Mouse (Mus musculus) myocyte (in vitro differentiated cells): ENCODE results near the gene Pxmp4. TPM values are rescaled to one million over a fixed set of nuclear protein-coding genes. Genes with fewer than 3 reads are reported as not detected.
A peak's percentile ranks its signal among the peaks of the same experiment; 100 is the strongest.

Experiments
- H3K27me3 ChIP-seq: one replicate; pipeline ENCODE4 v1.6.1; 2011; ENCODE audit not compliant: control insufficient read depth, insufficient read depth, insufficient read length
- H3K36me3 ChIP-seq: one replicate; pipeline ENCODE4 v1.6.1; 2011; ENCODE audit not compliant: control insufficient read depth, insufficient read depth
- H3K4me2 ChIP-seq: one replicate; pipeline ENCODE4 v1.6.1; 2011; ENCODE audit warnings: low read depth, control low read depth
- H3K4me3 ChIP-seq: one replicate; pipeline ENCODE4 v1.5.1; 2011; ENCODE audit warnings: mild to moderate bottlenecking, control low read depth, moderate library complexity
- H3K79me2 ChIP-seq: one replicate; pipeline ENCODE4 v1.6.1; 2011; ENCODE audit not compliant: control insufficient read depth, insufficient read depth
- H3ac ChIP-seq: one replicate; pipeline ENCODE4 v1.6.1; 2011; ENCODE audit not compliant: control insufficient read depth, insufficient read length
- CEBPB ChIP-seq: IDR thresholded peaks from 2 replicates; pipeline ENCODE4 v1.6.1; 2011; ENCODE audit warnings: mild to moderate bottlenecking, moderate library complexity; ENCODE audit not compliant: poor library complexity, insufficient read depth, severe bottlenecking
- E2F4 ChIP-seq: IDR thresholded peaks from one replicate; pipeline ENCODE4 v1.6.1; 2011; ENCODE audit warnings: mild to moderate bottlenecking, control low read depth, moderate library complexity; ENCODE audit not compliant: insufficient read depth
- MAX ChIP-seq: IDR thresholded peaks from one replicate; pipeline ENCODE4 v1.6.1; 2011; ENCODE audit warnings: low read depth, mild to moderate bottlenecking, control low read depth
- MYOD1 ChIP-seq, 3 experiments: IDR thresholded peaks; one replicate each; pipeline ENCODE4 v1.6.1; 2011; ENCODE audit warnings: control low read depth in 2 of 3, low read depth in 2 of 3, mild to moderate bottlenecking in 2 of 3, moderate library complexity in 1 of 3; ENCODE audit not compliant: insufficient read length in 2 of 3, control insufficient read depth in 1 of 3
- MYOG ChIP-seq, 3 experiments: IDR thresholded peaks; one replicate each; pipeline ENCODE4 v1.6.1; 2011; ENCODE audit warnings: control low read depth in 2 of 3, low read depth in 2 of 3, mild to moderate bottlenecking in 2 of 3; ENCODE audit not compliant: insufficient read length in 2 of 3, control insufficient read depth in 1 of 3, insufficient read depth in 1 of 3
- POLR2A ChIP-seq: IDR thresholded peaks from one replicate; pipeline ENCODE4 v1.6.1; 2011; ENCODE audit warnings: low read depth, mild to moderate bottlenecking, control low read depth, moderate library complexity; ENCODE audit not compliant: insufficient read length
- POLR2AphosphoS2 ChIP-seq: IDR thresholded peaks from one replicate; pipeline ENCODE4 v1.6.1; 2011; ENCODE audit warnings: low read depth, control low read depth; ENCODE audit not compliant: insufficient read length
- REST ChIP-seq: IDR thresholded peaks from one replicate; pipeline ENCODE4 v1.6.1; 2011; ENCODE audit warnings: mild to moderate bottlenecking, control low read depth, moderate library complexity; ENCODE audit not compliant: insufficient read depth, insufficient read length
- SRF ChIP-seq: IDR thresholded peaks from one replicate; pipeline ENCODE4 v1.6.1; 2011; ENCODE audit warnings: low read depth; ENCODE audit not compliant: control insufficient read depth, insufficient read length
- TCF12 ChIP-seq: IDR thresholded peaks from one replicate; pipeline ENCODE4 v1.6.1; 2011; ENCODE audit warnings: mild to moderate bottlenecking, control low read depth; ENCODE audit not compliant: poor library complexity, insufficient read depth, severe bottlenecking
- TCF3 ChIP-seq: IDR thresholded peaks from one replicate; pipeline ENCODE4 v1.6.1; 2011; ENCODE audit warnings: low read depth, control low read depth; ENCODE audit not compliant: insufficient read length
- USF1 ChIP-seq: IDR thresholded peaks from one replicate; pipeline ENCODE4 v1.6.1; 2011; ENCODE audit warnings: low read depth, mild to moderate bottlenecking, control low read depth, moderate library complexity
- polyA plus RNA-seq: library from polyadenylated mRNA; unstranded; fragments of >200 nt; fragmentation: generic; extraction: Trizol; gene quantifications from one replicate; pipeline ENCODE4 v1.2.1, GENCODE M21; 2012; ENCODE audit warnings: missing spikeins

Pxmp4 gene
- polyA plus RNA-seq, 1 experiment, result 12.5 TPM

DNA sequence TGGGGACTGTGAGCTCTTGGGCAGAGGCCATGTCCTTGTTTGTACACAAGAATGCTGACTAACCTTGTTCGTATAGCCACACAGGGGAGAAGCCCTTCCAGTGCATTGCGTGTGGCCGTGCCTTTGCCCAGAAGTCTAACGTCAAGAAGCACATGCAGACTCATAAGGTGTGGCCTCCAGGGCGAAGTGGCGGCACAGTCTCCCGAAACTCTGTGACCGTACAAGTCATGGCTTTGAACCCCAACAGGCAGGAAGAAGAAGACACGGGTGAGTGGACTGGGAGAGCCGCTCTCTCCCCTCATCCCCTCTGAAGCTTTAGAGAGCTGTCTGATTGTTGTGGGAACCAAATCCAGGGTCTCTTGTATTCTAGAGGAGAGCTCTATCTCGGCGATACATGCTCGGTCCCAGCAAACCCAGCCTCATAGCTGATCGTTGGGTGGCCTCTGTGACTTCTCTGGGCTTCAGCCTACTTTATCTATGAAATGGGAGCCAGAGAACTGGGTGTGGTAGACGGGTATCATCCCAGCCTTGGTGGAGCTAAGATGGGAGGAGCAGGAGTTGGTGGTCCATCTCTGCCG, 28.8 kb upstream of the Pxmp4 start:
- no peak overlapping the region for H3ac ChIP-seq
- H3K4me3 ChIP-seq, result no peak overlapping the region
- no peaks in the 10 kb centered on the region for H3K27me3 ChIP-seq
- H3K4me2 ChIP-seq, result no peak overlapping the region
- TF ChIP-seq MAX (no peak), TCF12 (no peak), TCF3 (no peak), E2F4 (no peak), REST (no peak)
- H3K79me2 ChIP-seq, result no peaks in the 10 kb centered on the region
- H3K36me3 ChIP-seq, result peaks cover 6% of the 10 kb centered on the region

DNA sequence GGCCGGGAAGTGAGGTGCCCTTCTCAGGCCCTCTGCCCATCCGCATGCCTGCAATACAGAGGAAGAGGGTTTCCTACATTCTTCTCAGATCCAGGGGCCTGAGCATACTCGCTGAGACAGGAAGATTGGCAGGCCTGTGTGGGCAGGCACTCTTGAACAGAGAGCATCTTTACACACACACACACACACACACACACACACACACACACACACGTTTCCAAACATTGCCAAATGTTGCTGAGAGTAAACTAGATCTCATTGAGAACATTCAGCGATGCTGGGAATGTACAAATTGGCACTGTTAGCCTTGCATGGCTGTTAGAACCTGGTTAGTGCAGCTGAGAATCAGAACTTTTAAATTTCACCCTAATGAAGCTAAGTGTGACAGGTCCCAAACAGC, 27.0 kb upstream of the Pxmp4 start:
- TF ChIP-seq TCF12 (no peak), E2F4 (no peak), MAX (no peak), SRF (no peak), MYOD1 (IDR thresholded peaks at IDR 0.05; ENCODE audit: control insufficient read depth in 1 of 3, insufficient read length in 2 of 3, low read depth in 2 of 3) (no peak), TCF3 (no peak), CEBPB (no peak), POLR2AphosphoS2 (no peak)
- H3K79me2 ChIP-seq, result no peaks in the 10 kb centered on the region
- no peak overlapping the region for H3K4me3 ChIP-seq
- H3K4me2 ChIP-seq, result no peak overlapping the region
- H3K27me3 ChIP-seq, result no peaks in the 10 kb centered on the region
- H3ac ChIP-seq, result no peak overlapping the region
- H3K36me3 ChIP-seq, result peaks cover 6% of the 10 kb centered on the region

DNA sequence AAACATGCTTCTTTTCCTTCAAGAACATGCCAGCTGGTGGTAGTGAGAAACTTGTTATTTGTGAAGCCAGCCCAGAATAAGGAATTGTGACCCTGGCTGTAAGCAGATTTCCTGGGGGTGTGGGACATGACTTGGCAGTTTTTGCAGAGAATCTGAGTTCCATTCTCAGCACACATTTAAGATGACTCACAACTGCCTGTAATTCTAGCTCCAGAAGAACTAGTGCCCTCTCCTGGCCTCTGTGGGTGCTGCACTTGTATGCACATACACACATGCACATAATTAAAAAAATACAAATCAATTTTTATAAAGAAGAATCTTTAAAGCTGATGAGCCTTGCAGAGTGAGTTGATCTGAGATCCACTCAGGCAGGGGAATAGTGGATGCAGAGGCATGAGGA, 20.6 kb upstream of the Pxmp4 start:
- Histone ChIP-seq H3K4me2 (no peak overlapping the region), H3K79me2 (no peaks in the 10 kb centered on the region), H3K27me3 (no peaks in the 10 kb centered on the region), H3ac (no peak overlapping the region), H3K4me3 (no peak overlapping the region), H3K36me3 (peaks cover 7% of the 10 kb centered on the region)
- TF ChIP-seq REST (no peak), POLR2A (no peak), CEBPB (no peak), TCF3 (no peak), MAX (no peak), MYOD1 (IDR thresholded peaks at IDR 0.05; ENCODE audit: control insufficient read depth in 1 of 3, insufficient read length in 2 of 3, low read depth in 2 of 3) (no peak), POLR2AphosphoS2 (no peak)

DNA sequence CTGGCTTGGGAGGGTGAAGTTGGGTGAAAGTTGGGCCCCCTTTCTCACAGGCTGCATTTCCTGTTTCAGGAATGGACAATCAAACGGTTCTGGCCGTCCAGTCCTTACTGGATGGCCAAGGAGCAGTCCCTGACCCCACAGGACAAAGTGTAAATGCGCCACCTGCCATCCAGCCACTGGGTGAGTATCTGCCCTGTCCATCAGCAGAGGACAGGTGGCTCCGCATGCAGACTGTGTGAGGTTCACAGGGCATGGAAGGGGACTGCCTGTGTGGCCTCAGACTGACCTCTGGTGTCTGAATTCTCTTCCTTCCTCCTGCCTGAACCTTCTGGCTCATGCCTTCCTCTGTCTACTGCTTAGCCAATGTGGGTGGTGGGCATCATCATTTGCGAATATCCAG, 18.2 kb upstream of the Pxmp4 start:
- TF ChIP-seq MYOD1 (IDR thresholded peaks at IDR 0.05; ENCODE audit: control insufficient read depth in 1 of 3, insufficient read length in 2 of 3, low read depth in 2 of 3) (peak in 2 of 3 experiments; percentile 87 to 92), SRF (no peak), MYOG (IDR thresholded peaks at IDR 0.05; ENCODE audit: control insufficient read depth in 1 of 3, insufficient read depth in 1 of 3, insufficient read length in 2 of 3, low read depth in 2 of 3) (peak in 2 of 3 experiments; percentile 62 to 77)
- H3K4me3 ChIP-seq, result no peak overlapping the region

DNA sequence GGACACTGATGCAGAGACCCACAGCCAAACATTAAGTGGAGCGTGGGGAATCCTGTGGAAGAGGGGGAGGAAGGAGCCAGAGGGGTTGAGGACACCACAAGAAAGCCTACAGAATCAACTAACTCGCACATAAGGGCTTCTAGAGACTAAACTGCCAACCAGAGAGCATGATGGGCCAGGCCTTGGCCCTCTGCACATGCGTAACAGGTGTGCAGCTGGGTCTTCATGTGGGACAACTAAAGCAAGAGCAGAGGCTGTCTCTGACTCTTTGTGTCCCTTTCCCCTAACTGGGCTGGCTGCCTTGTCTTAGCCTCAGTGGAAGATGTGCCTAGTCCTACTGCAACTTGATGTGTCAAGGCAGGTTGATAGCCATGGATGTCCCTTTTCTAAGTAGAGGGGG, 13.6 kb upstream of the Pxmp4 start:
- no peak overlapping the region for H3K4me2 ChIP-seq
- no peaks in the 10 kb centered on the region for H3K79me2 ChIP-seq
- no peak overlapping the region for H3ac ChIP-seq
- no peak overlapping the region for H3K4me3 ChIP-seq
- no peaks in the 10 kb centered on the region for H3K36me3 ChIP-seq
- H3K27me3 ChIP-seq, result no peaks in the 10 kb centered on the region
- TF ChIP-seq POLR2A (no peak), TCF12 (no peak), SRF (no peak), MAX (no peak), E2F4 (no peak), MYOD1 (IDR thresholded peaks at IDR 0.05; ENCODE audit: control insufficient read depth in 1 of 3, insufficient read length in 2 of 3, low read depth in 2 of 3) (no peak), POLR2AphosphoS2 (no peak), MYOG (IDR thresholded peaks at IDR 0.05; ENCODE audit: control insufficient read depth in 1 of 3, insufficient read depth in 1 of 3, insufficient read length in 2 of 3, low read depth in 2 of 3) (no peak), CEBPB (no peak), TCF3 (no peak), REST (no peak), USF1 (no peak)

More for the DNA sequence above, 18.2 kb upstream of the Pxmp4 start:
- Histone ChIP-seq H3K27me3 (no peaks in the 10 kb centered on the region), H3K79me2 (no peaks in the 10 kb centered on the region), H3ac (no peak overlapping the region), H3K4me2 (no peak overlapping the region), H3K36me3 (peaks cover 7% of the 10 kb centered on the region)
